In genomic region chr16:20820939-20821338, GRCm38 (mm10) we compare ENCODE assay signal across 27 mouse cellular contexts.
A peak's percentile ranks its signal among the peaks of the same experiment; 100 is the strongest.
DNase-seq lines count a peak whose midpoint lies in the region; ATAC-seq and TF ChIP-seq lines count a peak whose summit lies in the region.
"Had no signal": no experiment of that assay in that cellular context is flagged by ENCODE, and none has a peak within 500 bp of the region (broad histone marks: within the 10 kb centered on the region; RNA-seq: fewer than 3 reads in every experiment).

No protein-coding gene starts in this region.

- H3K4me3 ChIP-seq in kidney, adult 2 months (ENCODE audit: insufficient read depth, low read depth, low read length): no peak overlapping the region
- H3K4me3 ChIP-seq in liver, embryonic 14.5 days (ENCODE audit: insufficient read depth in 1 of 2, low read depth in 2 of 2, low read length in 2 of 2): no peak overlapping the region
- no peak overlapping the region for H3K4me3 ChIP-seq in liver, embryonic 11.5 days (ENCODE audit: low read depth, low read length)
- no peak overlapping the region for H3K4me3 ChIP-seq in ES-Bruce4 (ENCODE audit: low read depth, low read length)
- H3K4me3 ChIP-seq in cortical plate, adult 2 months (ENCODE audit: insufficient read depth, low read length): no peak overlapping the region
- H3K4me3 ChIP-seq: forebrain, embryonic 10.5 days; heart, embryonic 15.5 days; hindbrain, embryonic 15.5 days; intestine, embryonic 15.5 days; limb, embryonic 10.5 days; megakaryocyte, embryonic 14.5 days; midbrain, embryonic 13.5 days; neural tube, embryonic 12.5 days had no signal

- TF ChIP-seq POLR2A in kidney, adult 2 months (IDR thresholded peaks at IDR 0.05; ENCODE audit: low read depth, low read length): no peak
- TF ChIP-seq POLR2A in ES-Bruce4 (IDR thresholded peaks at IDR 0.05; ENCODE audit: insufficient read depth, low read length): no peak
- TF ChIP-seq POLR2A in cortical plate, adult 2 months (IDR thresholded peaks at IDR 0.05; ENCODE audit: extremely low read depth, insufficient read depth, low read length): no peak

- no peaks in the 10 kb centered on the region for H3K36me3 ChIP-seq in kidney, adult 2 months (ENCODE audit: control insufficient read depth, insufficient read depth, low read length)
- no peaks in the 10 kb centered on the region for H3K36me3 ChIP-seq in liver, embryonic 14.5 days (replicated peaks; ENCODE audit: control insufficient read depth, insufficient read depth, low read depth)
- no peaks in the 10 kb centered on the region for H3K36me3 ChIP-seq in liver, embryonic 11.5 days (ENCODE audit: control insufficient read depth, insufficient read depth, low read length)
- no peaks in the 10 kb centered on the region for H3K36me3 ChIP-seq in ES-Bruce4 (ENCODE audit: control insufficient read depth, insufficient read depth, low read length, poor library complexity, severe bottlenecking)
- H3K36me3 ChIP-seq: forebrain, embryonic 10.5 days; heart, embryonic 15.5 days; hindbrain, embryonic 15.5 days; intestine, embryonic 15.5 days; limb, embryonic 10.5 days; midbrain, embryonic 13.5 days; neural tube, embryonic 12.5 days had no signal

- H3K27me3 ChIP-seq in kidney, adult 2 months (replicated peaks; ENCODE audit: control insufficient read depth, insufficient read depth, low read length): no peaks in the 10 kb centered on the region
- no peaks in the 10 kb centered on the region for H3K27me3 ChIP-seq in liver, embryonic 14.5 days (ENCODE audit: control insufficient read depth, insufficient read depth, low read length)
- H3K27me3 ChIP-seq in liver, embryonic 11.5 days (replicated peaks; ENCODE audit: control insufficient read depth, insufficient read depth, low read length): no peaks in the 10 kb centered on the region
- no peaks in the 10 kb centered on the region for H3K27me3 ChIP-seq in ES-Bruce4 (ENCODE audit: control insufficient read depth, insufficient read depth, low read length, poor library complexity, severe bottlenecking)
- H3K27me3 ChIP-seq: heart, embryonic 15.5 days; hindbrain, embryonic 15.5 days; intestine, embryonic 15.5 days; megakaryocyte, embryonic 14.5 days; midbrain, embryonic 13.5 days; neural tube, embryonic 12.5 days had no signal

- no peak overlapping the region for H3K4me2 ChIP-seq in liver, embryonic 14.5 days (ENCODE audit: low read depth)
- no peak overlapping the region for H3K4me2 ChIP-seq in liver, embryonic 11.5 days
- H3K4me2 ChIP-seq: heart, embryonic 15.5 days; hindbrain, embryonic 15.5 days; intestine, embryonic 15.5 days; midbrain, embryonic 13.5 days; neural tube, embryonic 12.5 days had no signal

- peak; percentile 22 for DNase-seq in kidney, adult 2 months
- DNase-seq in kidney, adult 18-20 months: no peak
- no peak for DNase-seq in liver, embryonic 14.5 days (ENCODE audit: low read depth in 3 of 3, low spot score in 3 of 3)
- DNase-seq in liver, embryonic 11.5 days (ENCODE audit: low spot score): no peak
- DNase-seq: adrenal gland, postnatal 25 days; cerebellum, adult 11 months; cerebellum, postnatal 10 days; forebrain, postnatal 0 days; heart, postnatal 4 days; kidney, postnatal 4 days; liver; lung, adult 2 months; lung, postnatal 36 days; retina, postnatal 1 day; right cerebral cortex, postnatal 4 days; thymus, postnatal 36 days had no signal

- H3K9me3 ChIP-seq in liver, embryonic 14.5 days (ENCODE audit: control insufficient read depth, low read length): no peaks in the 10 kb centered on the region
- no peaks in the 10 kb centered on the region for H3K9me3 ChIP-seq in liver, embryonic 11.5 days (ENCODE audit: control insufficient read depth, low read length)
- H3K9me3 ChIP-seq in ES-Bruce4 (replicated peaks; ENCODE audit: control insufficient read depth, insufficient read depth, low read length, poor library complexity, severe bottlenecking): peaks cover 6% of the 10 kb centered on the region
- H3K9me3 ChIP-seq: forebrain, embryonic 10.5 days; heart, embryonic 15.5 days; hindbrain, embryonic 15.5 days; intestine, embryonic 15.5 days; limb, embryonic 10.5 days; midbrain, embryonic 13.5 days; neural tube, embryonic 12.5 days had no signal

- TF ChIP-seq CTCF in kidney, adult 2 months (conservative IDR thresholded peaks at IDR 0.05; ENCODE audit: insufficient read depth, insufficient read length, low read depth, low read length): no peak; the same call in 1 of the 2 replicates
- peak; percentile 15; the same call in 1 of the 2 replicates for TF ChIP-seq CTCF in liver, embryonic 14.5 days (IDR thresholded peaks at IDR 0.05; ENCODE audit: low read depth)
- TF ChIP-seq CTCF in ES-Bruce4 (IDR thresholded peaks at IDR 0.05; ENCODE audit: low read depth, low read length): peak; percentile 21
- TF ChIP-seq CTCF in cortical plate, adult 2 months (IDR thresholded peaks at IDR 0.05; ENCODE audit: extremely low read depth, insufficient read depth, low read length): 0 out of 2 replicates have a peak, but pooled peaks have one; percentile 37

- no peak for TF ChIP-seq EP300 in liver, embryonic 14.5 days (IDR thresholded peaks at IDR 0.05; ENCODE audit: low read depth)
- no peak for TF ChIP-seq EP300 in ES-Bruce4 (IDR thresholded peaks at IDR 0.05; ENCODE audit: insufficient read depth, low read depth, low read length)

- no peak for ATAC-seq in liver, embryonic 14.5 days (ENCODE audit: insufficient read depth)
- ATAC-seq in liver, embryonic 11.5 days (replicated peaks; ENCODE audit: low FRiP score): no peak
- no peak for ATAC-seq in cerebellum, adult (ENCODE audit: insufficient number of reproducible peaks, low FRiP score, low TSS enrichment)
- ATAC-seq: forebrain, postnatal 0 days; intestine, embryonic 15.5 days; midbrain, embryonic 13.5 days had no signal

- no peak overlapping the region for H3K27ac ChIP-seq in kidney, adult 2 months (ENCODE audit: insufficient read depth, low read depth, low read length)
- H3K27ac ChIP-seq in liver, embryonic 14.5 days: no peak overlapping the region
- H3K27ac ChIP-seq in liver, embryonic 11.5 days (ENCODE audit: low read depth, low read length): no peak overlapping the region
- no peak overlapping the region for H3K27ac ChIP-seq in ES-Bruce4 (ENCODE audit: insufficient read depth, low read length)
- no peak overlapping the region for H3K27ac ChIP-seq in cortical plate, adult 2 months (ENCODE audit: insufficient read depth, low read length)
- H3K27ac ChIP-seq: forebrain, embryonic 10.5 days; heart, embryonic 15.5 days; hindbrain, embryonic 15.5 days; intestine, embryonic 15.5 days; limb, embryonic 10.5 days; midbrain, embryonic 13.5 days; neural tube, embryonic 12.5 days had no signal

- no peak overlapping the region for H3K9ac ChIP-seq in liver, embryonic 14.5 days (replicated peaks)
- H3K9ac ChIP-seq in liver, embryonic 11.5 days (ENCODE audit: low read depth, low read length): no peak overlapping the region
- no peak overlapping the region for H3K9ac ChIP-seq in ES-Bruce4 (ENCODE audit: low read depth, poor library complexity, severe bottlenecking)
- H3K9ac ChIP-seq: forebrain, postnatal 0 days; heart, embryonic 15.5 days; hindbrain, embryonic 15.5 days; intestine, embryonic 15.5 days; midbrain, embryonic 13.5 days; neural tube, embryonic 12.5 days had no signal

- H3K4me1 ChIP-seq in kidney, adult 2 months (ENCODE audit: control insufficient read depth, insufficient read depth, low read length): no peaks in the 10 kb centered on the region
- no peaks in the 10 kb centered on the region for H3K4me1 ChIP-seq in liver, embryonic 14.5 days (replicated peaks; ENCODE audit: control insufficient read depth in 2 of 2, insufficient read depth in 2 of 2, low read length in 1 of 2)
- no peaks in the 10 kb centered on the region for H3K4me1 ChIP-seq in liver, embryonic 11.5 days (replicated peaks; ENCODE audit: control insufficient read depth, insufficient read depth, low read length)
- H3K4me1 ChIP-seq in ES-Bruce4 (ENCODE audit: control insufficient read depth, insufficient read depth, low read length): peaks cover 1% of the 10 kb centered on the region
- H3K4me1 ChIP-seq in cortical plate, adult 2 months (ENCODE audit: control insufficient read depth, insufficient read depth, low read length): peaks cover 2% of the 10 kb centered on the region; the same call in 1 of the 2 replicates
- H3K4me1 ChIP-seq: intestine, embryonic 15.5 days; neural tube, embryonic 12.5 days had no signal
